Mouse (Mus musculus) urinary bladder, adult 18-20 months (tissue): Measurements from ENCODE around the gene Taldo1.
"Not testable (repeated sequence)": the region's sequence is repeated elsewhere in the genome, so short reads cannot be mapped to it uniquely, and the experiment has no call there.

Experiments used
- DNase-seq, 2 experiments: peaks; one replicate each; pipeline ENCODE4 v3.0.0; 2022; ENCODE audit warnings: low spot score in 2 of 2, mixed read lengths in 2 of 2

The Taldo1 gene

GRCm38 (mm10) chr7:141387807-141388486, 4.1 kb upstream of the Taldo1 start:
- DNase-seq = no peak

GRCm38 (mm10) chr7:141388487-141389109, 3.4 kb upstream of the Taldo1 start:
- DNase-seq = no peak

- no peak for DNase-seq
Observed at GRCm38 (mm10) chr7:141390326-141391259, 1.4 kb upstream of the Taldo1 start.

GRCm38 (mm10) chr7:141392552-141393222, 688 bp downstream of the Taldo1 start:
- DNase-seq = no peak

DNA sequence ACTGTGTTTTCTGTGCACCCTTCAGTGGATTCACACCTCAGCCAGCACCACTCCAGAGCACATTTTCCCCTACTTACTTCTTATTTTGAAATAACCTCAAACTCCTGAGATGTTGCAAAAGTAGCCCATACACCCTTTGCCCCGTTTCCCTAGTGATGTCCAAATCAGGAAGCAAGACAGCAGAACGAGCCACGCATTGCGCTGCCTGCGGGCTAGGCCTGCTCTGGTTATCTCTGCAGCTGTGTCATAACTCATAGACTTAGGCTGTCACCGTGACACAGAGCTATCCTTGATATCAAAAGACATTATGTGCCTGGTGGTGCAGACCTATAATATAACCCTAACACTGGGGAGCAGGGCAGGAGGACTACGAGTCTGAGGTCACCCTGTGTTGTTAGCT, 2.2 kb downstream of the Taldo1 start:
- DNase-seq = no peak

- DNase-seq = peak in 1 of 2 experiments; percentile 13
Observed at GRCm38 (mm10) chr7:141394771-141395170, 2.8 kb downstream of the Taldo1 start.

GRCm38 (mm10) chr7:141395348-141395747, 3.3 kb downstream of the Taldo1 start:
- no peak for DNase-seq

- peak in 1 of 2 experiments; percentile 51 for DNase-seq
Observed at GRCm38 (mm10) chr7:141403305-141403704, 11.3 kb downstream of the Taldo1 start.

- no peak for DNase-seq
Observed at GRCm38 (mm10) chr7:141405466-141405865, 13.5 kb downstream of the Taldo1 start.

GRCm38 (mm10) chr7:141407670-141408069, 15.7 kb downstream of the Taldo1 start:
- not testable (repeated sequence) for DNase-seq

- DNase-seq = peak; percentile 76
Observed at GRCm38 (mm10) chr7:141408833-141409232, 16.8 kb downstream of the Taldo1 start.

GRCm38 (mm10) chr7:141410631-141411030, 18.6 kb downstream of the Taldo1 start:
- DNase-seq = no peak

DNA sequence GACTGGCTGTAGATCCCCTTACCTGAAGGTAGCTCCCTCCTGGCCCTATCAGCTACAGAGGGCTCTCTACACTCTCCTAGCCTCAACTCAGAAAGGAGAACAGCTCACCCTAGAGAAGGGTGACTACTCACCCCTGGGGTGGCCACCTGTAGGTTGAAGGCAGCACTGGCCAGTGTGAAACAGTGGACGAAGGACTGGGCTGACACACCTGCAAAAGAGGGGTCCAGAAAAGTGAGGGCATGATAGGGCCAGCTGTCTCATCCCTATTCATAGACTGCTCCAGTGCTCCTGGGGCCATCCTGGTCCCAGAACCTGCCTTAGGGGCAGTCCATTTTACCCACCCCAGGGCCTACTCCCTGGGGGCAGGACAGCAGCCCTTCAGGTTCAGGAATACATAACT, 19.7 kb downstream of the Taldo1 start:
- DNase-seq = no peak

- no peak for DNase-seq
Observed at GRCm38 (mm10) chr7:141413331-141413730, 21.3 kb downstream of the Taldo1 start.

DNA sequence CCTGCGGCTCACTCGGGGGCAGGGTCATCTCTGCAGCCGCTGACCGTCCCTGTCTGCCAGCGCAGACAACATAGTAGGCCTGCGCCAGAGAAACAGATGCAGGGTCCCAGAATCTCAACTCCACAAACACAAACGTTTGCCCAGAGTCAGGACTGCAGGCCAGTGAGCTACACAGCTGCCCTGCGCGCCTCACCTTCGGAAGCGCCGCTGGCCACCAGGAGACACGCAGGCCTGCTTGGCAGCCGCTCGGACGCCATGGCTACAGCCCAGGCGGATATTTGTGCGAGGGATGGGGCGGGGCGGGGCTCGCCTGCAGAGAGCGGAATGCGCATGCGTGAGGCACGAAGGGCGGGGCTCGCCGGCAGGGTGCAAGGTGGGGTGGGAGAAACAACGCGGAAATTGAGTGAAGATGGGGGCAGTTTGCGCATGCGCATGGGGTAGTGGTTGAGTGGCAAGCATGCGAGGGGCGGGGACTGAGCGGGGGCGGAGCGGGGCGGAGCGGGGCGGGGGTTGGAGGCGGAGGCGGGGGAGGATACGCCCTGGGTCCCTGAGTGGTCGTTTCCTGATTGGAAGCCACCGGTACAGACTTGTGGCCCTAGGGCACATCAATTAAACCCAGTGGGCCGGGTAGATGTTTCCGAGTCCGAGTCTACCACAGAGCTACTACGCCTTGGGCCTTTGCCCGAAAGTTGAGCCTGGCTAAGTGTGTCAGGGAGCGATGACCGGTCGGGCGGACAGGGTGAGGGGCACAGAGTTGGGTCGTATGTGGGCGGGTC, 22.0 kb downstream of the Taldo1 start, which contains the start of gene Gatd1:
Gene Gatd1, minus strand, starts transcription at position 328 of the 776 bp plus-strand sequence.
- DNase-seq = peak; percentile 94 to 99

GRCm38 (mm10) chr7:141416144-141416841, 24.3 kb downstream of the Taldo1 start:
- no peak for DNase-seq

DNA sequence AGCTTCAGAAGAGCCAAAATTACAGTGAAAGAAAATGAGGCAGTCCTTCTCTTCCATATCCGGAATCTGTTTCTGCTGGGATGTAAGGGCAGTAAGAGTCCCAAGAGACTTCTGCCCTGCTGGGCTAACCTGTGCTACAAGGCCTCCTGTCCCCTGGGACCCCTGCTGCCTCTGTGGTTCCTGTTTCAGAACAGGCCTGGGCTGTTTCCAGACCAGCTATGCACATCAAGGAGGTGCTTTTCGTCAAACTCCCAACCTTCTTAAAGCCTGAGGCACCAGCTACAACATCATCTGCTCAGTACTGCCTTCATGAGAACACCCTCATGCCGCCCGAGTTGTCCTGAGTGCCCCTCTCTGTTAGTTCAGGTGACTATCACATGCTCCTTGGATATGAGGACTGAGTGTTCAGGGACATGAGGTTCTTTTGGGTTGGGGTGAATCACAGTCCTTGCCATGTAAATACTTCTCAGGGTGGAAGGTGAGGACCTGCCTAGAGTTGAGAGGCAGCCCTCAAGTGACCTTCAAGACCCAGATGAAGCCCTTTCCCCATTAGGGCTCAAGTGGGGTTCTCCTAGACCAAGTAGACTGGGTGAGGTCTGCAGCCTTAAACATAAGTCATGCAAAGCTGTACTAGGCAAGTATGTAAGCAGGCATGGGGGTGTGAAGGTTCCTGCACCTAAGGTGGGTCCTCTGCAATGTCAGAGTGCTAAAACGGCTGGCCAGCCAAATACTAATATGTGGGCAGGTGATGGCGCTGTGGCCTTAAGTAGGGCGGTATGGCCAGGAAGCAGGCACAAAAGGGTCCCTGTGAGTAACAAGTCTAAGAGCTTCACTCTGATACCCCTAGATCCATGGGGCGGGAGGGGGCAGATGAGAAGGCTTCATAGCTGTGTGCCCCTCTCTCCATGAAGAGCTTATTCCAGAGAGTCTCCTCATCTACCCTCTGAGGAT, 26.0 kb downstream of the Taldo1 start:
- no peak for DNase-seq

- DNase-seq = no peak
Observed at GRCm38 (mm10) chr7:141418970-141419369, 27.0 kb downstream of the Taldo1 start.
